Mouse (Mus musculus): ENCODE results near the gene H2afy. TPM values are rescaled to one million over a fixed set of nuclear protein-coding genes. Genes with fewer than 3 reads are reported as not detected.

Gene H2afy
- total RNA-seq, 4 experiments from 2014 or later: 93.1 to 120 (median 103) TPM

DNA sequence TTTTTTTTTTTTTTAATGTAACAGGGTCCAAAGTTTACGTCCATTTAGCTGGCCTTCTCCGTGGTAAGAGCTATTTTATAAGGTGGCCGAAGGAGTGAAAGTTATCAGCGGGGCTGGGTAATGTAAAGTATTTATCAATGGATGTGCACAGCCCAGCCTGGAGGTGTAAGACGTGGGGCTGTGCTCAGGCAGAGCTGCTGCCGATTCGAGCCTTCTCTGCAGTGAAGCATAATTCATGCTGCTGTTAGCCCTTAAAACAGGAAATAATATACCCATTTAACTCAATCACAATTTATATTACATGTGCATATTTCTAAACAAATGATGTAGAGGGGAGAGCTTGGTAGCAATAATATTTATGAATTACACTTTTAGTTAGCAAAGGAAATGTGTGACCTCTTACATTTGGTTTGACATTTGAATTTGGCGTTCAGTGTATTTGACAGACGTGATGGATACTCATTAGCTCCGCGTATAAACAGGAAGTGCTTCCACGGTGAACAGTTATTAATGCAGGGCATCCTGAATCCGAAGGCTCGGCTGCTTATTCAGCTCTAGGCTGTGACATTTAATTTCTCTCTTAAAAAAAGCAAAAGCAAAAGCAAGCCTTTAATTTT lies 111.6 kb downstream of the H2afy start:
- no peak for DNase-seq (ENCODE audit: low spot score in 2 of 2)

Other genes with a start within 250 kb of the H2afy start
- 1 to 10 TPM; 2.1 to 4.6 (median 3.0) TPM for gene Tifab, start 42.5 kb upstream of the H2afy start, total RNA-seq (2022)
- gene Neurog1, start 115.8 kb upstream of the H2afy start, total RNA-seq (2022): not detected
- 100 to 1,000 TPM; 124 to 142 (median 136) TPM for gene Cxcl14, start 160.2 kb upstream of the H2afy start, total RNA-seq (2022)